Mouse (Mus musculus) liver, embryonic 14.5 days (tissue): Measurements from ENCODE around the gene Stat6.

ENCODE experiments used
- CTCF ChIP-seq: IDR thresholded peaks from 2 replicates; pipeline ENCODE4 v1.5.1; 2016; ENCODE audit warnings: antibody characterized with exemption, low read depth, control low read depth
- EP300 ChIP-seq: IDR thresholded peaks from 2 replicates; pipeline ENCODE4 v1.6.1; 2016; ENCODE audit warnings: antibody characterized with exemption, low read depth

DNA sequence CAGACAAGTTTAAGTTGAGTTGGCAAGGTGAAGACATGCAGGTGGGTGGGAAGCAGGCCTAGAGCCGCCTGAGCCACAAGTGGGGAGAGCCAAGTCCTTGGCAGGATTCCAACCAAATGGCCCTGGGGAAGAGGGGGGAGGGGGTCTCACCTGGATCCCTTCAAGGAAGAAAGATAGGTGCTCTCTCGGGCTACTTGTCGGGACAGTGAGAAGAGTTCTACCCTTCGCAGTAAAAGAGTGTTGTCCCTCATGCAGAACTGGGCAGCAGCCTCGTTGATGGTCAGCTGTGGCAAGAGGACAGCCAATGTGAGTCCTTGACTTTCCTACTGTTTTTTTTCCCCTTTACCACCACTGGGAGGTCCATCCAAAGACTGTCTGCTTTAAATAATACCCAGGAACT, 20.8 kb downstream of the Stat6 start:
- TF ChIP-seq CTCF (no peak), EP300 (no peak)
